Mouse (Mus musculus): ENCODE measurements around the gene Mark2. TPM values are rescaled to one million over a fixed set of nuclear protein-coding genes. Genes with fewer than 3 reads are reported as not detected.

Mark2 gene
- total RNA-seq, 2 experiments from 2014 or later, result 63.5 to 64.0 TPM

Other genes starting within 250 kb of the Mark2 start
- gene Flrt1, start 236.1 kb downstream of the Mark2 start, total RNA-seq (2021), result 1 to 10 TPM; 2.1 to 9.3 TPM
- 100 to 1,000 TPM in 1 of 2 experiments, 10 to 100 TPM in 1; 96.7 to 125 TPM for gene Otub1, start 135.5 kb downstream of the Mark2 start, total RNA-seq (2021)
- 1,000 to 10,000 TPM; 1,005 to 1,597 TPM for gene Cox8a, start 124.2 kb downstream of the Mark2 start, total RNA-seq (2021)
- gene Naa40, start 100.7 kb downstream of the Mark2 start, total RNA-seq (2021), result 10 to 100 TPM; 18.6 to 20.7 TPM
- 1 to 10 TPM; 1.5 to 2.5 TPM for gene Rcor2, start 74.5 kb downstream of the Mark2 start, total RNA-seq (2021)
- 10 to 100 TPM; 19.9 to 22.7 TPM for gene Spindoc, start 41.1 kb upstream of the Mark2 start, total RNA-seq (2021)
- 10 to 100 TPM; 17.1 to 20.0 TPM for gene 2700081O15Rik, start 75.8 kb upstream of the Mark2 start, total RNA-seq (2021)
- 100 to 1,000 TPM; 137 to 151 TPM for gene Rtn3, start 141.4 kb upstream of the Mark2 start, total RNA-seq (2021)
- gene Atl3, start 152.2 kb upstream of the Mark2 start, total RNA-seq (2021), result 100 to 1,000 TPM in 1 of 2 experiments, 10 to 100 TPM in 1; 84.3 to 121 TPM
- gene Pla2g16, start 215.6 kb upstream of the Mark2 start, total RNA-seq (2021), result 100 to 1,000 TPM in 1 of 2 experiments, 10 to 100 TPM in 1; 60.4 to 132 TPM